Mouse (Mus musculus) WW6 (cell line): ENCODE results near the gene Pex26.

Experiments
- DNase-seq: peaks from one replicate; pipeline ENCODE4 v3.0.0-alpha.2; 2013; ENCODE audit warnings: low read depth, low spot score

The Pex26 gene

GRCm38 (mm10) chr6:121183414-121184173, at the start of gene Pex26:
TSS of gene Pex26 (plus strand) at chr6:121183667.
- peak; percentile 83 for DNase-seq

- no peak for DNase-seq
Observed at GRCm38 (mm10) chr6:121134249-121134648, 49.2 kb upstream of the Pex26 start.

GRCm38 (mm10) chr6:121134884-121135283, 48.6 kb upstream of the Pex26 start:
- no peak for DNase-seq

GRCm38 (mm10) chr6:121137222-121137621, 46.2 kb upstream of the Pex26 start:
- peak; percentile 49 for DNase-seq

- DNase-seq, result no peak
Observed at GRCm38 (mm10) chr6:121138338-121139040, 45.0 kb upstream of the Pex26 start.

GRCm38 (mm10) chr6:121139271-121139670, 44.2 kb upstream of the Pex26 start:
- no peak for DNase-seq

- no peak for DNase-seq
Observed at GRCm38 (mm10) chr6:121142298-121142697, 41.2 kb upstream of the Pex26 start.

GRCm38 (mm10) chr6:121143439-121143838, 40.0 kb upstream of the Pex26 start:
- no peak for DNase-seq

- DNase-seq, result no peak
Observed at GRCm38 (mm10) chr6:121144066-121144465, 39.4 kb upstream of the Pex26 start.

GRCm38 (mm10) chr6:121145010-121145604, 38.4 kb upstream of the Pex26 start:
- DNase-seq, result no peak

GRCm38 (mm10) chr6:121145906-121146305, 37.6 kb upstream of the Pex26 start:
- DNase-seq, result no peak

GRCm38 (mm10) chr6:121146798-121147197, 36.7 kb upstream of the Pex26 start:
- DNase-seq, result no peak

GRCm38 (mm10) chr6:121148360-121148759, 35.1 kb upstream of the Pex26 start:
- no peak for DNase-seq

GRCm38 (mm10) chr6:121149420-121149819, 34.0 kb upstream of the Pex26 start:
- no peak for DNase-seq

- no peak for DNase-seq
Observed at GRCm38 (mm10) chr6:121150126-121150525, 33.3 kb upstream of the Pex26 start.

GRCm38 (mm10) chr6:121151732-121152131, 31.7 kb upstream of the Pex26 start:
- DNase-seq, result no peak

- no peak for DNase-seq
Observed at GRCm38 (mm10) chr6:121153177-121153576, 30.3 kb upstream of the Pex26 start.

GRCm38 (mm10) chr6:121154451-121155300, 28.8 kb upstream of the Pex26 start:
- DNase-seq, result no peak

- DNase-seq, result no peak
Observed at GRCm38 (mm10) chr6:121156030-121156429, 27.4 kb upstream of the Pex26 start.

- DNase-seq, result no peak
Observed at GRCm38 (mm10) chr6:121159616-121160015, 23.9 kb upstream of the Pex26 start.

GRCm38 (mm10) chr6:121160126-121160525, 23.3 kb upstream of the Pex26 start:
- DNase-seq, result no peak

- no peak for DNase-seq
Observed at GRCm38 (mm10) chr6:121162616-121163015, 20.9 kb upstream of the Pex26 start.
